Mouse (Mus musculus) neural tube, embryonic 13.5 days (tissue): ENCODE results near the gene Pak6. TPM values are rescaled to one million over a fixed set of nuclear protein-coding genes. Genes with fewer than 3 reads are reported as not detected.

Experiments used
- ATAC-seq: fragments of 200-750 bp; cut with Nextera tagmentation; 2 replicates; pipeline ENCODE4 v1.8.0; 2017; ENCODE audit warnings: low read depth, mild to moderate bottlenecking, moderate TSS enrichment, moderate library complexity
- H3K27ac ChIP-seq: fragments of 300-500 bp; sonication (generic); replicated peaks from 2 replicates; pipeline ENCODE4 v1.5.1; 2015; ENCODE audit warnings: moderate library complexity, mild to moderate bottlenecking, inconsistent platforms
- H3K27me3 ChIP-seq: fragments of 300-500 bp; sonication (generic); 2 replicates; pipeline ENCODE4 v1.6.1; 2015; ENCODE audit warnings: mild to moderate bottlenecking, inconsistent platforms
- H3K36me3 ChIP-seq: fragments of 300-500 bp; sonication (generic); 2 replicates; pipeline ENCODE4 v1.6.1; 2015; ENCODE audit warnings: mild to moderate bottlenecking, inconsistent platforms
- H3K4me1 ChIP-seq: fragments of 300-500 bp; sonication (generic); replicated peaks from 2 replicates; pipeline ENCODE4 v1.6.1; 2015; ENCODE audit warnings: inconsistent platforms
- H3K4me2 ChIP-seq: fragments of 300-500 bp; sonication (generic); 2 replicates; pipeline ENCODE4 v1.6.1; 2015; ENCODE audit warnings: inconsistent platforms, mild to moderate bottlenecking, moderate library complexity
- H3K4me3 ChIP-seq: fragments of 300-500 bp; sonication (generic); 2 replicates; pipeline ENCODE4 v1.5.1; 2015; ENCODE audit warnings: mild to moderate bottlenecking, inconsistent platforms
- H3K9ac ChIP-seq: fragments of 300-500 bp; sonication (generic); 2 replicates; pipeline ENCODE4 v1.6.1; 2015; ENCODE audit warnings: moderate library complexity, mild to moderate bottlenecking, inconsistent platforms
- H3K9me3 ChIP-seq: fragments of 300-500 bp; sonication (generic); 2 replicates; pipeline ENCODE4 v1.6.1; 2016; ENCODE audit warnings: inconsistent platforms
- WGBS: fragments of 180-500 bp; shearing (Covaris S2); methylation state at CpG from one replicate; pipeline ENCODE4 v1.1.7; 2015; 5-methylcytosine and 5-hydroxymethylcytosine counted together
- polyA plus RNA-seq: library from polyadenylated mRNA; unstranded; fragments of >200 nt; fragmentation: Nextera tagmentation; extraction: Ambion mirVana; gene quantifications from 2 replicates; pipeline ENCODE4 v1.2.1, GENCODE M21; 2015

Pak6 gene
- polyA plus RNA-seq, 1 experiment from 2014 or later: 15.8 TPM

DNA sequence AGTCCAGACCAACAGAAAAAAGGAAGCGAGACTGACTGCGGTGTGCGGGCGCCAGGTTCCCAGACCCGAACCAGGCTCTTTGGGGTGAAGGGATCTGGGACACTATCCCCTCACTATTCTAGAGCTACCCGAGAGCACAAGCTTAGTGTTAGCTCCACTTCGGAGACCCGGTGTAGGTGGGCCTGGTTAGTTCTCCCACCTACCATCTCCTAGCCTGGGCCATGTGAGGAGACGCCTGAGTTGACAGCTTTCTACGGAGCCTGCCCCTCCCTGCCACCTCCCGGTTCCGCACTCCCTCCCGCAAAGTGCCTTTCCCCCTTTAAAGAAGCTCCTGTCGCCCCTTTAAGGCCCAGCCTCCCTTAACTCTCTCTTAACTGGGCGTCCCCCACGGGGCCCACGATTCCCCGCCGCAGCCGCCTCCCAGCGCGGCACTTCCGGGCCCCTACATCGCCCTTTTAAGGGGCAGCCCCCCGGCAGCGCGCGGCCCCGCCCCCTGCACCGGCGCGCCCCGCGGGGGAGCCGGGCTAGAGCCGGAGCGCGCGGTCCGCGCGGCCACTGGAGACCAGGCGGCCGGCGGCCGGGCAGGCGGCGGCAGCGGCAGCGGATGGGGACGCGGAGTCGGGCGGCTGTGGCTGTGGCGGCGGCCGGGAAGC lies 82.3 kb downstream of the Pak6 start, which contains the start of gene Inafm2:
TSS of gene Inafm2 (plus strand) at position 527 of the 653 bp plus-strand sequence.
- peak; percentile 94 for ATAC-seq
- H3K4me1 ChIP-seq: peaks cover 53% of the 10 kb centered on the region
- 0% methylated on average over 41 of the region's 57 CpGs for WGBS

DNA sequence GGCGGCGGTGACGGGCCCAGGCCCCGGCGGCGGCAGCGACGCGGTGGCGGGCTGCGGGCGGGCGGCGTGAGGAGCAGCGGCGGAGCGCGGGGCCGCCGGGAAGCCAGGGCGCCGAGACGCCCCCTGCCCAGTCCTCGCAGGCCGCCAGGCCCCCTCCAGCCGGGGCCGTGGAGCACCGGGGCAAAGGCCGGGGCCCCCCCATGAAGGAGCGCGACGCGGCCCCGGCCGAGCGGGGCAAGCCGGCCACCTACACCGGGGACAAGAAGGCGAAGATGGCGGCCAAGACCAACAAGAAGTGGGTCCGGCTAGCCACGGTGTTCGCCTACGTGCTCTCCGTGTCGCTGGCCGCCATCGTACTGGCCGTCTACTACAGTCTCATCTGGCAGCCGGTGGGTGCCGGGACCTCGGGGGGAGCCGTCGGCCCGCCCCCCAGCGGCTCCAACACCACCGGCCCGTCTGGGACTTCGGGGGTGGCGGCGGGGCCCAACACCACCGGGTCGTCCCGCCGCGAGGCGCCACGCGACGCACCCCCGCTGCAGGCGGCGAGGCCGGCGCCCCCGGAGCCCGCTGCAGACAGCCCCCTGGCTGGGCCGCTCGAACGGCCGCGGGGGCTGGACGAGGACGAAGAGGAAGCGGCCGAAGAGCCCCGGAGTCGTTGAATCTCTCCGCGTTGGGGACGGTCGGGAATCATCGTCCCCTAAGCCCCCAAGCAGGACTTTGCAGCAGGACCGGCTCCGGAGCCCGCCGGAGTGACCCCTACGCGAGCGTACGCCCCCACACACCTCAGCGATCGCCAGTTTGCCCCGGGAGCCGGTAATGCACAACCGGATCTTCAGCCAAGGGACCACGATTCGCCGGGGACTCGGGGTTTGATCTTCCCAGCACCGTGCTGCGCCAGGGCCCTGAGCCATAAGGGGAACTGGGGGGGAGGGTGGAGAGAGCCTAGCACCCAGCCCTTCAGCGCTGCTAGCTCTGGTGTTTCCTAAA lies 83.1 kb downstream of the Pak6 start:
- H3K4me1 ChIP-seq: peaks cover 57% of the 10 kb centered on the region
- H3K9me3 ChIP-seq: no peaks in the 10 kb centered on the region
- ATAC-seq: peak; percentile 51
- H3K4me3 ChIP-seq: peak overlapping the region; percentile 93
- peak overlapping the region; percentile 81 for H3K27ac ChIP-seq
- WGBS: under 1% methylated on average over 98 of the region's 113 CpGs
- peak overlapping the region; percentile 93 for H3K4me2 ChIP-seq
- peaks cover 29% of the 10 kb centered on the region for H3K27me3 ChIP-seq
- peak overlapping the region; percentile 97 for H3K9ac ChIP-seq
- H3K36me3 ChIP-seq: no peaks in the 10 kb centered on the region

More for the DNA sequence above, 82.3 kb downstream of the Pak6 start, which contains the start of gene Inafm2:
- H3K27ac ChIP-seq: peak within 1 kb of the TSS; percentile 81
- peak within 1 kb of the TSS; percentile 93 for H3K4me2 ChIP-seq
- peak within 1 kb of the TSS; percentile 97 for H3K9ac ChIP-seq
- H3K4me3 ChIP-seq: peak within 1 kb of the TSS; percentile 93
- H3K36me3 ChIP-seq: no peaks in the 10 kb centered on the region
- H3K27me3 ChIP-seq: peaks cover 29% of the 10 kb centered on the region
- H3K9me3 ChIP-seq: no peaks in the 10 kb centered on the region

DNA sequence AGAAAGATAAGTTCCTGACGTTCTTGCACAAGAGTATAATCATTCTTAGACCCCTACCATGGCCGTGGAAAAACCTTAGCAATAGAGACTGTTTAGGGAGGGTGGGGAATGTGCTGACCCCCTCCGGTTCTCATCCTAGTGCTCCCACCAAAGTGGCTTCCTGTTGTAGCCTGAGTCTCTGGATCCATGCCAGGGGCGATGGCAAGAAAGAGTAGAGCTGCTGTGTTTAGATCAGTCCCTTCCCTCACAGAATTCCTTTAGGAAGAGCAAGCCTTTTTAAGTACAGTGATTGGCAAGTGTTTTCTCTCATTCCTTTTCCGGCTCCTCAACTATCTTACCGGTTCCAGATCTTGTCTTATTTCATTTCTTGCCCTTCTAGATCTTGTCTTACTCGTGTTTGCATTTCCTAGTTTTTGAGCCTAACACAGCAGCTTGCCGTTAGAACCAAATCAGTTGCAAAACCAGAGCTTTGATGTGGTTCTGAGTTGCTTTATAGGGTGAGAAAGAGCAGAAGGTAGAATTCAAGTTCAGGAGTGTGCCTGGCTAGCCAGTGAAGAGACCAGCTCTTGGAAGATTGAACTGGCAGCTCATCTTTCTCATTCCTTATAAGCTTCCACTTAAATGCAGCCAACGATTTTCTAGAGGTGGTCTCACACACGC lies 84.3 kb downstream of the Pak6 start:
- peak overlapping the region; percentile 97 for H3K9ac ChIP-seq
- peaks cover 22% of the 10 kb centered on the region for H3K27me3 ChIP-seq
- H3K27ac ChIP-seq: no peak overlapping the region
- WGBS: 36% methylated on average over 10 of the region's 10 CpGs
- H3K4me2 ChIP-seq: peak overlapping the region; percentile 93
- peaks cover 57% of the 10 kb centered on the region for H3K4me1 ChIP-seq
- no peak for ATAC-seq
- peak overlapping the region; percentile 93 for H3K4me3 ChIP-seq
- H3K9me3 ChIP-seq: no peaks in the 10 kb centered on the region
- H3K36me3 ChIP-seq: no peaks in the 10 kb centered on the region

Other genes starting within 250 kb of the Pak6 start
- gene Srp14, start 183.6 kb upstream of the Pak6 start, polyA plus RNA-seq: 367 and 393 TPM in 2 replicates
- 3.3 and 4.6 TPM in 2 replicates for gene Bmf, start 113.6 kb upstream of the Pak6 start, polyA plus RNA-seq
- gene Bub1b, start 65.1 kb upstream of the Pak6 start, polyA plus RNA-seq: 14.9 and 16.7 TPM in 2 replicates
- not detected in 2 replicates for gene Ankrd63, start 40.7 kb downstream of the Pak6 start, polyA plus RNA-seq
- 0.46 and 0.61 TPM in 2 replicates for gene Plcb2, start 65.1 kb downstream of the Pak6 start, polyA plus RNA-seq
- 23.7 and 25.3 TPM in 2 replicates for gene Inafm2, start 82.5 kb downstream of the Pak6 start, polyA plus RNA-seq
- gene Ccdc9b, start 99.4 kb downstream of the Pak6 start, polyA plus RNA-seq: 1.2 and 1.4 TPM in 2 replicates
- not detected in 2 replicates for gene Phgr1, start 109.5 kb downstream of the Pak6 start, polyA plus RNA-seq
- 39.9 and 40.7 TPM in 2 replicates for gene Disp2, start 116.4 kb downstream of the Pak6 start, polyA plus RNA-seq
- 23.8 and 28.0 TPM in 2 replicates for gene Knstrn, start 150.7 kb downstream of the Pak6 start, polyA plus RNA-seq
- 47.7 and 48.5 TPM in 2 replicates for gene Ivd, start 198.7 kb downstream of the Pak6 start, polyA plus RNA-seq
- 5.4 TPM in 2 replicates for gene Bahd1, start 237.1 kb downstream of the Pak6 start, polyA plus RNA-seq